Mouse (Mus musculus) neural tube, embryonic 14.5 days (tissue): ENCODE measurements around the gene Dmrtc2. TPM values are rescaled to one million over a fixed set of nuclear protein-coding genes. Genes with fewer than 3 reads are reported as not detected.

Experiments
- ATAC-seq: fragments of 200-750 bp; cut with Nextera tagmentation; 2 replicates; pipeline ENCODE4 v1.8.0; 2017; ENCODE audit warnings: low read depth, mild to moderate bottlenecking, moderate TSS enrichment, moderate library complexity
- H3K27ac ChIP-seq: fragments of 300-500 bp; sonication (generic); 2 replicates; pipeline ENCODE4 v1.5.1; 2014; ENCODE audit warnings: low read depth, mild to moderate bottlenecking, control low read depth, low read length, moderate library complexity, mixed read lengths
- H3K27me3 ChIP-seq: fragments of 300-500 bp; sonication (generic); 2 replicates; pipeline ENCODE4 v1.6.1; 2014; ENCODE audit warnings: low read length; ENCODE audit not compliant: control insufficient read depth, insufficient read depth
- H3K36me3 ChIP-seq: fragments of 300-500 bp; sonication (generic); 2 replicates; pipeline ENCODE4 v1.6.1; 2014; ENCODE audit warnings: low read length, mixed read lengths; ENCODE audit not compliant: control insufficient read depth, insufficient read depth
- H3K4me1 ChIP-seq: fragments of 300-500 bp; sonication (generic); 2 replicates; pipeline ENCODE4 v1.6.1; 2014; ENCODE audit warnings: low read length; ENCODE audit not compliant: control insufficient read depth, insufficient read depth
- H3K4me2 ChIP-seq: fragments of 300-500 bp; sonication (generic); 2 replicates; pipeline ENCODE4 v1.6.1; 2014; ENCODE audit warnings: mild to moderate bottlenecking, low read depth, low read length, control low read depth
- H3K4me3 ChIP-seq: fragments of 300-500 bp; sonication (generic); 2 replicates; pipeline ENCODE4 v1.5.1; 2014; ENCODE audit warnings: low read depth, low read length, control low read depth, mixed read lengths
- H3K9ac ChIP-seq: fragments of 300-500 bp; sonication (generic); replicated peaks from 2 replicates; pipeline ENCODE4 v1.6.1; 2014; ENCODE audit warnings: low read depth, mild to moderate bottlenecking, control low read depth, low read length, mixed read lengths
- H3K9me3 ChIP-seq: fragments of 300-500 bp; sonication (generic); 2 replicates; pipeline ENCODE4 v1.6.1; 2016; ENCODE audit warnings: low read length; ENCODE audit not compliant: control insufficient read depth
- WGBS: fragments of 180-500 bp; shearing (Covaris S2); extraction: QIAGEN DNeasy Blood & Tissue Kit; methylation state at CpG from one replicate; pipeline ENCODE4 v1.1.7; 2014; 5-methylcytosine and 5-hydroxymethylcytosine counted together
- polyA plus RNA-seq: library from polyadenylated mRNA; unstranded; fragments of >200 nt; fragmentation: Nextera tagmentation; extraction: Ambion mirVana; gene quantifications from 2 replicates; pipeline ENCODE4 v1.2.1, GENCODE M21; 2014

Dmrtc2 gene
- polyA plus RNA-seq, 1 experiment from 2014 or later: not detected

- H3K4me1 ChIP-seq: peaks cover 18% of the 10 kb centered on the region
- under 1% methylated on average over 40 of the region's 47 CpGs for WGBS
These were observed 14.9 kb downstream of the Dmrtc2 start for GRCm38 (mm10) chr7:24884693-24885291.

DNA sequence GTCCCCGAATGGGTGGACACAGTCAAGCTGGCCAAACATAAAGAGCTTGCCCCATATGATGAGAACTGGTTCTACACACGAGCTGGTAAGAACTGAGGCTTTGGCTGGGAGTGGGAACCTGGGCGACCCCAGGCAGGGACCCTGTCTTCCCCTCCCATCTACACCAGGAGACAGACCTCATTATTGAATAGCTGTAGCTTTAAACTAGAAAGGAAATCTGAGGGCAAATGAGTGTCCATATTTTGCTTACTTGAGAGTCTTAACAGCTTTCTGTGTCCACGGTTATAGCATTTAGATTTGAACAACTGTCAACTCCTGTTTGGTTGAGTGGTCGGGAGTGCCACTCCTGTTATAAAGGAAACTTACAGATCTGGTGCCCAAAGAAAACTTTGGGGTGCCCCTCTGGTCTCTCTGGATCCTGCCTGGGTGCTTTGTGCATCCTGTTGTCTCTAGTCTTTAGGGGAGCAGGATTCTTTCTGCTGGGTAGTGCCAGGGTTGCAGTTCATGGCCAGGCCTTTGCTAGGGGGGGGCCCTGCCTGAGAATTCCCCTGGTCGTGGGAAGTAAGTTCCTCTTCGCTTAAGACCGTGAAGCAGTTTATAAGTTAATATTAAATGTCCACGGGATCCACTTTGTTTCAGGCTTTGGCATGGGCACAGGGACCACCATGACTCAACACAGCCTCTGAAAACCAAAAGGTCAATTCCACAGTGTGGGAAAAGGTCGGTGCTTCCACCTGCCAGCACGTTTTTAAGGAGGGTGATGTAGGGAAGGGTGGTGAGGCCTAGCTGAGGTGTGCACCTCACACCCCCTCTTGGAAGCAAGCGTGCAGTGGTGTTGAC is 15.8 kb downstream of the Dmrtc2 start:
- H3K4me1 ChIP-seq: peaks cover 18% of the 10 kb centered on the region
- peaks cover 37% of the 10 kb centered on the region for H3K36me3 ChIP-seq
- 52% methylated on average over 12 of the region's 12 CpGs for WGBS
- H3K4me2 ChIP-seq: peak overlapping the region; percentile 88
- peak overlapping the region; percentile 98 for H3K4me3 ChIP-seq
- H3K9me3 ChIP-seq: no peaks in the 10 kb centered on the region
- no peaks in the 10 kb centered on the region for H3K27me3 ChIP-seq
- no peak overlapping the region for H3K27ac ChIP-seq
- H3K9ac ChIP-seq: peak overlapping the region; percentile 99
- no peak for ATAC-seq

More at GRCm38 (mm10) chr7:24884693-24885291, 14.9 kb downstream of the Dmrtc2 start:
- Histone ChIP-seq H3K9ac (peak overlapping the region; percentile 99), H3K4me3 (peak overlapping the region; percentile 98), H3K27ac (peak overlapping the region; percentile 80), H3K27me3 (no peaks in the 10 kb centered on the region), H3K4me2 (peak overlapping the region; percentile 88), H3K9me3 (no peaks in the 10 kb centered on the region), H3K36me3 (peaks cover 34% of the 10 kb centered on the region)
- ATAC-seq: peak; percentile 9

DNA sequence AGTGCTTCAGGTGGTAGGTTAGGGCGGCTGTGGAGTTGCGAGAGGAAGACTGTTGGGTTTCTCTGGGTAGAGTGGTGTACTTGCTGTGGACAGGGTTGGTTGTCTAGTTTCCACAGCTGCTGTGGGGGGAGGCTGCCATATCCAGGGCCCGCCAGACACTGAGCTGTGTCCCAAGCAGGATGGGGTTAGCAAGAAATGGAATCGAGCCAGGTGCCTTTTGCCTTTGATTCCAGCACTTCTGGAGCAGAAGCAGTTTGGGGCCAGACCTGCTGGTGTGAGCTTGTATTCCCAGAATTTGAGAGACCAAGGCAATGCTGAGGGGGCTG is 16.4 kb downstream of the Dmrtc2 start:
- Histone ChIP-seq H3K27ac (no peak overlapping the region), H3K4me2 (peak overlapping the region; percentile 88; the same call in 1 of the 2 replicates), H3K36me3 (peaks cover 37% of the 10 kb centered on the region), H3K27me3 (no peaks in the 10 kb centered on the region), H3K4me3 (no peak overlapping the region), H3K4me1 (peaks cover 18% of the 10 kb centered on the region), H3K9ac (no peak overlapping the region; the same call in 1 of the 2 replicates), H3K9me3 (no peaks in the 10 kb centered on the region)
- no peak for ATAC-seq
- 83% methylated on average over 4 of the region's 4 CpGs for WGBS

GRCm38 (mm10) chr7:24887096-24887495 is 17.2 kb downstream of the Dmrtc2 start:
- peaks cover 18% of the 10 kb centered on the region for H3K4me1 ChIP-seq
- peaks cover 37% of the 10 kb centered on the region for H3K36me3 ChIP-seq
- no peaks in the 10 kb centered on the region for H3K9me3 ChIP-seq
- H3K4me2 ChIP-seq: no peak overlapping the region
- WGBS: 71% methylated on average over 4 of the region's 4 CpGs
- peak overlapping the region; percentile 21; the same call in 1 of the 2 replicates for H3K9ac ChIP-seq
- H3K4me3 ChIP-seq: no peak overlapping the region
- no peaks in the 10 kb centered on the region for H3K27me3 ChIP-seq
- ATAC-seq: no peak
- no peak overlapping the region for H3K27ac ChIP-seq

DNA sequence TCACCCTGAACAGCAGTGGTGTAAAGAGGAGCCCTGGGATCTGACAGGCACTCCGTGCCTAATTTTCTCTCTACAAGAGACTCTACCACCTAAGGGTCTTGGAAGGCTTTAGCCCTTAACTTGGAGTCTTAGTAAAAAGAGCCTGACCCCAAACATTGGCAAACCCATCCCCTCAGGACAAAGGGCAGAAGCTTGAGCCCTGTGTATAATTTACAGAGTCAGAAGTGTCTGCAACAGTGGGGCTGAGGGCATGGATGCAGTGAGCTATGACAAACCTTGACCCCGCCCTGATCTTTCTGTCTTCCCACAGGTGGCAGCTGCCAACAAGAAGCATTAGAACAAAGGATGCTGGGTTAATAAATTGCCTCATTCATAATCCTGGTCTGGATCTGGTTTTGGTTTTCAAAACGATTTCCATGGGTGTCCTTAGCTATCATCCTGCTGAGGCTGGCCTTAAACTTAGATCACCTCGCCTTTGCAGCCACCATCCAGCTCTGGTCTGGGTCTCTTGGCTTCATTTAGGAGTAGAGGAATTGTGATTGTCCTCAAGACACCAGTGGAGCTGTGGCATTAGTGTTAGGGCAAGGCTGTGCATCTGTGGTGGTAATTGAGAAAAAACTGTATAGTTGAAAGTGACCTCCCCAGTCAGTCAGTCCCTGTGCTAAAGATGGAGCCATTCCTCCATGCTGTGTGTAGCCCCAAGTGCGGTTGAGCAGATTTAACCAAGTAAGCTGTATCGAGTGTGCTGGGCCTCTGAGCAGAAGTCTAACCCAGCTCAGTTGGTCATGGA is 19.8 kb downstream of the Dmrtc2 start:
- Histone ChIP-seq H3K9me3 (no peaks in the 10 kb centered on the region), H3K36me3 (peaks cover 37% of the 10 kb centered on the region), H3K4me1 (peaks cover 18% of the 10 kb centered on the region), H3K27me3 (no peaks in the 10 kb centered on the region), H3K4me3 (no peak overlapping the region), H3K27ac (no peak overlapping the region), H3K4me2 (no peak overlapping the region), H3K9ac (no peak overlapping the region)
- WGBS: 81% methylated on average over 6 of the region's 6 CpGs
- no peak for ATAC-seq

DNA sequence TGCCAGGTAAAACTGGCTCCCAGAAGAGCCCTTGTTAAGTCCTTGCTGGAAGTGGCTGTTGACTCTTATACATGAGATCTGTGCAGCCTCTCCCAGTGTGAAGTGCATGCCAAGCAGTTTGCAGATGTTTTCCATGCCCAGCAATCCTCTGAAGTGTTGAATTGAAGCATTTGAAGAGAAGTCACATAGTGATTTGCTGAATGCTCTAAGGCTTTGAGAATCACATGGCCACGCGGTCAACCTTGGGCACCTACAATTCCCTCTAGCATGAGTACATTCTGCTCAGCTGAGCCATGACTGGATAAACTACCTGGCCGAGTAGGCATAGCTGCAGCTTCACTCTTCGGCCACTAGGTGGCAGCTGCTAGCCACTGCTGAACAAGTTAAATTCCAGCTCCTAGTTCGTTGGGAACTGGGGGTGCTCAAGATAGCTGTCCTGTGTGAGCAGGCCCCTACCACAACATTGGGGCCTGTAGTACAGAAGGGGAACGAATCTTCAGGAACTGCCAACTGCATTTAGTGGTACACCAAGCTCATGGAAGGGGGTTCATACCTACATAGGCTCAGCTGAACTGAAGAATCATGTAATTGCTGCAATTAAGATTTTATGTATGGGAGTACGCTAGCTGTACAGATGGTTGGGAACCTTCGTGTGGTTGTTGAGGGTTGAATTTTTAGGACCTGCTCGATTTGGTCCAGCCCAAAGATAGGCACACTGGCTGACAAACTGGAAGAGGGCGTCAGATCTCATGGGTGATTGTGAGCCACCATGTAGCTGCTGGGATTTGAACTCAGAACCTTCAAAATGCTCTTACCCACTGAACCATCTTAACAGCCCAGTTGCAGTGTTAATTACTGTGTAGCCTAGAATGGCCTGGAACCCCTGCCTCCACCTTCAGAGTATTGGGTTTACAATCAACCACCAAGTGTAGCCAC is 20.7 kb downstream of the Dmrtc2 start:
- no peak overlapping the region for H3K4me2 ChIP-seq
- peak; percentile 59 for ATAC-seq
- no peaks in the 10 kb centered on the region for H3K9me3 ChIP-seq
- H3K27ac ChIP-seq: no peak overlapping the region
- no peaks in the 10 kb centered on the region for H3K27me3 ChIP-seq
- peaks cover 37% of the 10 kb centered on the region for H3K36me3 ChIP-seq
- H3K4me1 ChIP-seq: peaks cover 15% of the 10 kb centered on the region
- H3K4me3 ChIP-seq: no peak overlapping the region
- H3K9ac ChIP-seq: no peak overlapping the region
- WGBS: 28% methylated on average over 10 of the region's 10 CpGs

GRCm38 (mm10) chr7:24891241-24892124 is 21.6 kb downstream of the Dmrtc2 start:
- 0 out of 2 replicates have a peak, but pooled peaks cover 6% of the 10 kb centered on the region for H3K4me1 ChIP-seq
- ATAC-seq: no peak
- H3K4me2 ChIP-seq: no peak overlapping the region
- no peak overlapping the region for H3K4me3 ChIP-seq
- no peaks in the 10 kb centered on the region for H3K27me3 ChIP-seq
- peaks cover 35% of the 10 kb centered on the region for H3K36me3 ChIP-seq
- 72% methylated on average over 3 of the region's 3 CpGs for WGBS
- H3K9ac ChIP-seq: no peak overlapping the region
- no peaks in the 10 kb centered on the region for H3K9me3 ChIP-seq
- no peak overlapping the region for H3K27ac ChIP-seq
